Mouse (Mus musculus): ENCODE results near the gene Aldh16a1. TPM values are rescaled to one million over a fixed set of nuclear protein-coding genes. Genes with fewer than 3 reads are reported as not detected.

Aldh16a1 gene
- polyA plus RNA-seq, 1 experiment from 2014 or later: 88.6 TPM

GRCm38 (mm10) chr7:45192585-45193310 is 38.4 kb upstream of the Aldh16a1 start:
- peaks cover 16% of the 10 kb centered on the region for H3K27me3 ChIP-seq (ENCODE audit: insufficient read depth, low read length)
- no peak for ATAC-seq (ENCODE audit: low FRiP score, low TSS enrichment)
- no peaks in the 10 kb centered on the region for H3K36me3 ChIP-seq (ENCODE audit: insufficient read depth, low read length)
- no peak overlapping the region for H3K9ac ChIP-seq (replicated peaks; ENCODE audit: low read length)
- H3K4me3 ChIP-seq (ENCODE audit: low read length): no peak overlapping the region
- no peaks in the 10 kb centered on the region for H3K9me3 ChIP-seq (ENCODE audit: low read length)
- WGBS: 78% methylated on average over 7 of the region's 7 CpGs
- H3K27ac ChIP-seq (ENCODE audit: low read length): peak overlapping the region; percentile 43; the same call in 1 of the 2 replicates
- H3K4me1 ChIP-seq (ENCODE audit: insufficient read depth, low read length): peaks cover 8% of the 10 kb centered on the region; the same call in 1 of the 2 replicates
- H3K4me2 ChIP-seq (replicated peaks; ENCODE audit: low read depth, low read length): no peak overlapping the region

GRCm38 (mm10) chr7:45191803-45192363 is 37.5 kb upstream of the Aldh16a1 start:
- Histone ChIP-seq H3K4me1 (ENCODE audit: insufficient read depth, low read length) (peaks cover 8% of the 10 kb centered on the region; the same call in 1 of the 2 replicates), H3K4me2 (replicated peaks; ENCODE audit: low read depth, low read length) (no peak overlapping the region), H3K27ac (ENCODE audit: low read length) (peak overlapping the region; percentile 43; the same call in 1 of the 2 replicates), H3K4me3 (ENCODE audit: low read length) (no peak overlapping the region), H3K36me3 (ENCODE audit: insufficient read depth, low read length) (no peaks in the 10 kb centered on the region), H3K9ac (replicated peaks; ENCODE audit: low read length) (0 out of 2 replicates have a peak overlapping the region, but pooled peaks have one; percentile 19), H3K9me3 (ENCODE audit: low read length) (no peaks in the 10 kb centered on the region), H3K27me3 (ENCODE audit: insufficient read depth, low read length) (peaks cover 18% of the 10 kb centered on the region; the same call in 1 of the 2 replicates)
- peak; percentile 79 for ATAC-seq (ENCODE audit: low FRiP score, low TSS enrichment)
- 5% methylated on average over 8 of the region's 8 CpGs for WGBS

GRCm38 (mm10) chr7:45191161-45191560 is 36.8 kb upstream of the Aldh16a1 start:
- H3K36me3 ChIP-seq (ENCODE audit: insufficient read depth, low read length): no peaks in the 10 kb centered on the region
- H3K4me2 ChIP-seq (replicated peaks; ENCODE audit: low read depth, low read length): no peak overlapping the region
- H3K27me3 ChIP-seq (ENCODE audit: insufficient read depth, low read length): peaks cover 21% of the 10 kb centered on the region; the same call in 1 of the 2 replicates
- no peak overlapping the region for H3K9ac ChIP-seq (replicated peaks; ENCODE audit: low read length)
- 0 out of 2 replicates have a peak overlapping the region, but pooled peaks have one; percentile 30 for H3K27ac ChIP-seq (ENCODE audit: low read length)
- 55% methylated on average over 2 of the region's 2 CpGs for WGBS
- ATAC-seq (ENCODE audit: low FRiP score, low TSS enrichment): no peak
- no peak overlapping the region for H3K4me3 ChIP-seq (ENCODE audit: low read length)
- H3K9me3 ChIP-seq (ENCODE audit: low read length): no peaks in the 10 kb centered on the region
- peaks cover 8% of the 10 kb centered on the region; the same call in 1 of the 2 replicates for H3K4me1 ChIP-seq (ENCODE audit: insufficient read depth, low read length)

- H3K4me3 ChIP-seq (ENCODE audit: low read length): no peak overlapping the region
- H3K27ac ChIP-seq (ENCODE audit: low read length): no peak overlapping the region
- no peak overlapping the region for H3K9ac ChIP-seq (replicated peaks; ENCODE audit: low read length)
- peaks cover 8% of the 10 kb centered on the region; the same call in 1 of the 2 replicates for H3K4me1 ChIP-seq (ENCODE audit: insufficient read depth, low read length)
- no peak for ATAC-seq (ENCODE audit: low FRiP score, low TSS enrichment)
- H3K36me3 ChIP-seq (ENCODE audit: insufficient read depth, low read length): no peaks in the 10 kb centered on the region
- H3K9me3 ChIP-seq (ENCODE audit: low read length): no peaks in the 10 kb centered on the region
- H3K27me3 ChIP-seq (ENCODE audit: insufficient read depth, low read length): peaks cover 26% of the 10 kb centered on the region
- 85% methylated on average over 6 of the region's 6 CpGs for WGBS
- no peak overlapping the region for H3K4me2 ChIP-seq (replicated peaks; ENCODE audit: low read depth, low read length)
These were observed 35.8 kb upstream of the Aldh16a1 start for GRCm38 (mm10) chr7:45190186-45190585.

- Histone ChIP-seq H3K9ac (replicated peaks; ENCODE audit: low read length) (no peak overlapping the region), H3K27me3 (ENCODE audit: insufficient read depth, low read length) (peaks cover 32% of the 10 kb centered on the region), H3K27ac (ENCODE audit: low read length) (no peak overlapping the region), H3K4me1 (ENCODE audit: insufficient read depth, low read length) (peaks cover 8% of the 10 kb centered on the region; the same call in 1 of the 2 replicates), H3K36me3 (ENCODE audit: insufficient read depth, low read length) (no peaks in the 10 kb centered on the region), H3K4me2 (replicated peaks; ENCODE audit: low read depth, low read length) (no peak overlapping the region), H3K4me3 (ENCODE audit: low read length) (no peak overlapping the region), H3K9me3 (ENCODE audit: low read length) (no peaks in the 10 kb centered on the region)
- WGBS: 49% methylated on average over 16 of the region's 16 CpGs
- ATAC-seq (ENCODE audit: low FRiP score, low TSS enrichment): no peak
These were observed 35.2 kb upstream of the Aldh16a1 start for GRCm38 (mm10) chr7:45189600-45189999.

- Histone ChIP-seq H3K4me1 (ENCODE audit: insufficient read depth, low read length) (peaks cover 13% of the 10 kb centered on the region), H3K27me3 (ENCODE audit: insufficient read depth, low read length) (peaks cover 68% of the 10 kb centered on the region), H3K4me3 (ENCODE audit: low read length) (no peak overlapping the region), H3K9me3 (ENCODE audit: low read length) (no peaks in the 10 kb centered on the region), H3K27ac (ENCODE audit: low read length) (no peak overlapping the region), H3K9ac (replicated peaks; ENCODE audit: low read length) (no peak overlapping the region), H3K36me3 (ENCODE audit: insufficient read depth, low read length) (no peaks in the 10 kb centered on the region), H3K4me2 (replicated peaks; ENCODE audit: low read depth, low read length) (no peak overlapping the region)
- 72% methylated on average over 7 of the region's 7 CpGs for WGBS
- no peak for ATAC-seq (ENCODE audit: low FRiP score, low TSS enrichment)
These were observed 31.5 kb upstream of the Aldh16a1 start for GRCm38 (mm10) chr7:45185921-45186320.

GRCm38 (mm10) chr7:45183672-45184071 is 29.3 kb upstream of the Aldh16a1 start:
- H3K27ac ChIP-seq (ENCODE audit: low read length): no peak overlapping the region

GRCm38 (mm10) chr7:45182606-45183005 is 28.2 kb upstream of the Aldh16a1 start:
- WGBS: 7% methylated on average over 11 of the region's 11 CpGs
- ATAC-seq (ENCODE audit: low FRiP score, low TSS enrichment): peak; percentile 69; the same call in 1 of the 2 replicates
- no peaks in the 10 kb centered on the region for H3K9me3 ChIP-seq (ENCODE audit: low read length)
- H3K4me1 ChIP-seq (ENCODE audit: insufficient read depth, low read length): peaks cover 13% of the 10 kb centered on the region
- H3K27ac ChIP-seq (ENCODE audit: low read length): peak overlapping the region; percentile 36; the same call in 1 of the 2 replicates
- H3K4me2 ChIP-seq (replicated peaks; ENCODE audit: low read depth, low read length): peak overlapping the region; percentile 53
- H3K4me3 ChIP-seq (ENCODE audit: low read length): peak overlapping the region; percentile 38
- H3K36me3 ChIP-seq (ENCODE audit: insufficient read depth, low read length): no peaks in the 10 kb centered on the region
- peak overlapping the region; percentile 37 for H3K9ac ChIP-seq (replicated peaks; ENCODE audit: low read length)
- peaks cover 85% of the 10 kb centered on the region for H3K27me3 ChIP-seq (ENCODE audit: insufficient read depth, low read length)

More at GRCm38 (mm10) chr7:45183672-45184071, 29.3 kb upstream of the Aldh16a1 start:
- H3K4me1 ChIP-seq (ENCODE audit: insufficient read depth, low read length): peaks cover 13% of the 10 kb centered on the region
- no peaks in the 10 kb centered on the region for H3K36me3 ChIP-seq (ENCODE audit: insufficient read depth, low read length)
- H3K4me2 ChIP-seq (replicated peaks; ENCODE audit: low read depth, low read length): no peak overlapping the region
- H3K27me3 ChIP-seq (ENCODE audit: insufficient read depth, low read length): peaks cover 74% of the 10 kb centered on the region
- no peaks in the 10 kb centered on the region for H3K9me3 ChIP-seq (ENCODE audit: low read length)
- no peak for ATAC-seq (ENCODE audit: low FRiP score, low TSS enrichment)
- no peak overlapping the region for H3K4me3 ChIP-seq (ENCODE audit: low read length)
- no peak overlapping the region for H3K9ac ChIP-seq (replicated peaks; ENCODE audit: low read length)
- 72% methylated on average over 7 of the region's 7 CpGs for WGBS

- ATAC-seq (ENCODE audit: low FRiP score, low TSS enrichment): peak; percentile 96
- peak overlapping the region; percentile 38 for H3K4me3 ChIP-seq (ENCODE audit: low read length)
- peak overlapping the region; percentile 37 for H3K9ac ChIP-seq (replicated peaks; ENCODE audit: low read length)
- H3K4me1 ChIP-seq (ENCODE audit: insufficient read depth, low read length): peaks cover 13% of the 10 kb centered on the region
- no peaks in the 10 kb centered on the region for H3K9me3 ChIP-seq (ENCODE audit: low read length)
- no peaks in the 10 kb centered on the region for H3K36me3 ChIP-seq (ENCODE audit: insufficient read depth, low read length)
- peaks cover 89% of the 10 kb centered on the region for H3K27me3 ChIP-seq (ENCODE audit: insufficient read depth, low read length)
- under 1% methylated on average over 34 of the region's 34 CpGs for WGBS
- H3K4me2 ChIP-seq (replicated peaks; ENCODE audit: low read depth, low read length): peak overlapping the region; percentile 53
- H3K27ac ChIP-seq (ENCODE audit: low read length): peak overlapping the region; percentile 36; the same call in 1 of the 2 replicates
These were observed 27.8 kb upstream of the Aldh16a1 start for GRCm38 (mm10) chr7:45182199-45182601.

Data from kidney, embryonic 16.5 days (tissue).